Mouse (Mus musculus) B cell, adult 2 months (primary cell): ENCODE results near the gene Csrnp3.

Experiments used
- DNase-seq, 2 experiments: peaks; one replicate each; pipeline ENCODE4 v3.0.0; 2022

Csrnp3 gene

GRCm38 (mm10) chr2:65953726-65954340 is 108.3 kb downstream of the Csrnp3 start:
- no peak for DNase-seq

DNA sequence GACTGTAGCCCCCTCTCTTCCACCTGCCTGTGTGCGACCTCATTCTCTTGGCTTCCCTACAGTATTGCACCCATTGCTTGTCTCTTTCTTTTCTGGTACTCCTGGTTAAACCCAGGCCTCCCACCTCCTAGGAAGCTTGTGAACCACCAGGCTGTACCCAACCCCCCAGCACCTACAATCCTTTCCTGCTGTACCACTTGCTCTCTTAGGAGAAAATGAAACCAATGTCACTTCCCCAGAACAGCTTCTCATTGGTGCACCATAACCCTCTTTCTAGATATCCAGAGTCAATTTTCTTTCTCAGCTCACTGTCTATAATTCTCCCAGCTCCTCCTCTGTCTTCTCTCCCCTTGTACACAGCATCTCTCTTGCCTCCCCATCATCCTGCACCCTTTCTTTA is 110.2 kb downstream of the Csrnp3 start:
- no peak for DNase-seq

DNA sequence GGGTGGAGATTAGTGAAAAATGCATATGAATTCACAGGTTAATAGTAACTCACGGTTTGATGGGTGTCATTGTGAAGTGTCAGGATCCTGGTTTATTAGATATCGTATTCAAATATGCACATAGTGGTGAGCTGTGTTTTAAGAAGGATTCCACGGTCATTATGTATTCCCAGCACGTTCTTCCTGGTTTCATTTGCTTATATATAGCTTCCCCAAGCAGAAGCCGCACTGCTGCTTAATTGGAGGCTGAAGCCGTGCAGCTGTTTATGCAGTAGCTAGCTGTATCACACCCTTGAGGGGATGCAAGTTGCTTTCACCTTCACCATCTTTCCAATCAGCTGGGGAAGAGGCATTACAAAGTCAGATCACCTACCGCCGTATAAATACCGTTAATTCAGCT is 111.2 kb downstream of the Csrnp3 start:
- no peak for DNase-seq

DNA sequence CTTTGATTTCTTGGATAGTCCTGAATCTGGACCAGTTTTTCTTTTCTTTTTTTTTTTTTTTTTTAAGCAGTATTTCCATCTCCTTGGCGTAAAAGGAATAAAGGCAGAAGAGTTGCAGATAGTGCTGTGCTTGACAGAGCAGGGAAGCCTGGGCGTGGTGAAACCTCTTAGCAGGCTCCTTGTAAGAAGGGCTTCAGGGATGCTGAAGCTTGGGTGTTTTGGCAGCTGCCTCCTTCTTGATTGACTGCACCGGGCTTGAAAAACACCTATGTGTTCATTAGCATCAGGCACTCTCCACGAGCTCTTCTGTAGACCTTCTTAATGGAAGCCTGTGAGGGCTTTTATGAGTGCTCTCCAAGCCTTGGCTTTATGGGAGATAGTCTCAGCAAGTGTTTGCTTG is 117.9 kb downstream of the Csrnp3 start:
- DNase-seq = no peak

- DNase-seq = no peak
Measured at GRCm38 (mm10) chr2:65968810-65969209, 123.2 kb downstream of the Csrnp3 start.

- no peak for DNase-seq
Measured at GRCm38 (mm10) chr2:65973907-65974306, 128.3 kb downstream of the Csrnp3 start.

DNA sequence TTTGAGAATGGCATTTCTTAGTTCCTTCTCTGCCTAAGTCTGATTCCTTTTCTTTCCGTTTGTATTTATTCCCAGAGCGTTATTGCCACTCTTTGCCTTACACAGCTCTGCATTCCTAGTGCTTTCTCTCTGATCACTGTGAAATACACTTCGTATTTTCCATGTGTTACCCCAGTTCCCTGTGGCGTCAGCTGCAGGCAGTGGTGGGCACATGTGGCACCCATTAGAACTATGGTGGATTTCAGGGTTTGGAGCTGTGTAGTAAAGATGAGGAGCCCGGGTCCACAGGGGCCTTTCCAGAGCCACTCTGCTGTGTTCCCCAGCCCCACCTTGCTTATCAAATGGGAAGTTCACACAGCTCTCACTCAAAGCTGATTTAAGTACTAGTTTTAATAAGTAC is 129.8 kb downstream of the Csrnp3 start:
- no peak for DNase-seq

DNA sequence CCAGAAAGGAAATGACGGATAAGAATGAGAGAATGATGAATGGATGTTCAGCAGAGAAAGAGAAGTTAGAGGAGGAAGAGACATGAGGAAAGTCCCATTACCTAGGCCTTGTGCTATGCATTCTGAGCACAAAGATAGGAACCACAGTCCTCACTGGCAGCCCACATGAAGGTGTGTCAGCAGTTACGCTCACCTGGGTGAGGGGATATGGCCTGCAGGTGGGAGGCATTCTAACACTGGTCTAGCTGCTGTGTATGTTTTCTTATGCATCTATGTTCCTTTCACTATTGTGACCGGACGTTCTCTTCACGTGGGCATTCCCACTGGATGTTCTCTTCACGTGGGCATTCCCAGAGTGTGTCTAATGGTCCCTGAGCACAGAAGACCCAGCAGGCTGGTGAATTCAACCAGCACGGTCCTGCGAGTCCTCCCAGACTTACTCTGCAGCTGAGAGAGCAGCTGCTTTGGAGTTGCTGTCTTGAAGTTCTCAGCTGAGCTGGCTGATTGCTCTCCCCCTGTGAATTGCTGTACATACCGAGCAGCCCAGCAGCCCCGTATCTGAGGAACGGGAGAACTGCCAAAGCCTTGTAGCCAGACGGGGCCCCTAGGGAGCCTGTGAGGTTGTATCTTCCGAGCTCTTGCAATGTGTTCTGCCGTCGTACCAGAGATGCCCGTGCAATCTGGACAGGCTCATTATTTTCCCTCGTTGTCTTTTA is 133.9 kb downstream of the Csrnp3 start:
- no peak for DNase-seq

DNA sequence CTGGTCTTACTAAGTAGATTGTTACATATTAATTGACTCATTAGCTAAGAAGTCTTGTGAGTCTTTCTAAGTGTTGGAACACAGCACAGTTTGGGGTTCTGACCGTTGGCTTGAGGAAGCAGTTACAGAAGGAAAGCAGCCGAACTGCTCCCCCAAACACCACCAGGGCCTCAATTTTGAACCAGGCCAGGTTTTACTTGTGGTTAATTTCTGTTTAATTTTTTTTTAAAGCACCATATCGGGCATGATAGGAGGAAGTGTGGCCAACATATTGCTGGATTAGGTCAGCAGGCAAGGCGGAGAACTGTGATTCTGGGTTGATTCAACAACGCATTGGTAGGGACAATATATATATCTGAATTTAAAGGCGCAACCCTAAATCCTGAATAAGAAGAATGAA is 135.9 kb downstream of the Csrnp3 start:
- no peak for DNase-seq

DNA sequence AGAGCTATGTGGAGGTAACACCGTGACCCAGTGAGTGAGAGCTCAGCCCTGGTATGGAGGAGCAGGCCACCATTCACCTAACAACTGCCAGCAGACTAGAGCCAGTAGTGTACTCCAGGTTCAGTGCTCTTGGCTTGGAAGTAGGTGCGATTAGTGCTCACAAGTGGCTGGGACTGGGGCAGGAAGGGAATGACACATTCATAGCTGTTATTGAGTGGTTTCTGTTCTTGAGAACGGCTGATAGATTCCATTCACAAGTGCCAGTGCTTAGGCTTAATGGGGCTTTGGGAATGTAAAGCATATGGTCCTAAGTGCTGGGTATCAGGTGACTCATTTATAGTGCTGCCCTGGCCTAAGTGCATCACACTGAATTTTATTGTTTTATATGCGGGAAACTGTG is 136.4 kb downstream of the Csrnp3 start:
- no peak for DNase-seq

DNA sequence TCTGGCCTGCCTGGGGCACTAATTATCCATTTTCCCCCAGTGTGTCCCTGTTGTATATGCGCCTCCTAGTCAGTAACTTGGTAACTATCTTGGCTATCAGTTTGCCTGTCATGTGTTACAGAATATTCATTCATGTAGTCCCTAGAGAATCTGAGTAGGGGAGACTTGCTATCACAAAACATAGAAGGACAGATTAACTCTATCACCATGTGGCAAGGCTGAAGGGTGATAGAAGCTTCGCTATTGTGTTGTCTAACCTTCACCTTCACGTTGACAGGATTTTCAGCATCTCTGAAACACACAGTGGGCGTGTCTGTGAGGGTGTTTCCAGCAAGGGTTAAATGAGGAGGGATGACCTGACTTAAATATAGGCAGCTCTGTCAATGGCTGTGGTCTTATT is 140.1 kb downstream of the Csrnp3 start:
- DNase-seq = no peak

DNA sequence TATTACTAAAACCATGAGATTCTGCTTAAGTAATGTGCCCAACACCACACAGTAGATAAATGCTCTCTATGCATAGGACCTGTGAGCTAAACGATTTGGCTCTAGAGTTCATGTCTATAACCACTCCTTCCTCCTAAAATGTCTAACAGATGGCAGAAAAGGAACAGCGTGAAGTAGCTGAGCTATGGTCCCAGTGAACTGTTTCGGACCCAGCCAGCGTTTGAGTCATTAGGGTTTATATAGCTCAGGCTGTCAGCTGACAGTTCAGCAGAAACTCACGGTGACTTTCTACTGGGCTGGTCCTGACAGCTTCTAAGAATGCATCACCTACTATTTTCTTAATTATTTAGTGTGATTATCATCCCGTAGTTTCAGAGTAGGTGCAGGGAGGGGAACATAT is 141.5 kb downstream of the Csrnp3 start:
- no peak for DNase-seq

DNA sequence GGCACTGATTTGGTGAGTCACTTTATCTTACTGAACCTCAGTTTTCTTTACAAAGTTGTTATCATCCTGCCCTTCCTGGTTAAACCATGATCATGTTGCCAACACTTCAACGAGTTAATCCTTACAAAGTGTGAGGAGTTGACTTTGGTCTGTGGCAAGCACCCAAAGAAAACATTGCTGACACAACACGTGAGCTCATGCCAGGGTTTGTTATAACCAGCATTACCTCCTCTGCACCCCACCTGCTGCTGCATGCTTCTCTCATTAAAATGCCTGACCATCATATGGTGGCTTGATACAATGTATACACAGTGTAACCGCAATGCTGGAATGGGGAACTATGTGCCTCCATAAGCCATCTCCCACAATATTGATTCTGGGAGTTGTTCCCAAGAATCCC is 142.0 kb downstream of the Csrnp3 start:
- DNase-seq = no peak

DNA sequence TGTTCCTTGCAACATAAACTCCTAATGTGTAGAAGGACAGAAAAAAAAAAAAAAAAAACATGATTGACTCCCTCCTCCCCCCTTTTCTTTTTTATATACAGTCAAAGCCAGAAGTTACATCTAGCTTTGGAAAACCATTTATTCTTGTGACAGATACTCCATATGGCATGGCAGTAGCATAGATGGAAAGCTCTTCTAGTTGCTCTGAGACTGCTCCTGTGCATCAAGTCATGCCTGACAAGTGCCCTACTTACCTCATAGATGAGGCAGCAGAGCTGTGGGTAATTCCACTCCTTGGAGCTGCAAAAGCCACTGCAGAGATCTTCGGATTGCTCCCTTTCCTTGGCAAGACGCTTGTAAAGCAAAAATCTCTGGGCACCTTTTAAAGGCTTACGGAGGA is 143.2 kb downstream of the Csrnp3 start:
- no peak for DNase-seq

- no peak for DNase-seq
Measured at GRCm38 (mm10) chr2:65990108-65990507, 144.5 kb downstream of the Csrnp3 start.

GRCm38 (mm10) chr2:65990754-65991153 is 145.2 kb downstream of the Csrnp3 start:
- no peak for DNase-seq

- DNase-seq = no peak
Measured at GRCm38 (mm10) chr2:65993371-65993770, 147.8 kb downstream of the Csrnp3 start.

DNA sequence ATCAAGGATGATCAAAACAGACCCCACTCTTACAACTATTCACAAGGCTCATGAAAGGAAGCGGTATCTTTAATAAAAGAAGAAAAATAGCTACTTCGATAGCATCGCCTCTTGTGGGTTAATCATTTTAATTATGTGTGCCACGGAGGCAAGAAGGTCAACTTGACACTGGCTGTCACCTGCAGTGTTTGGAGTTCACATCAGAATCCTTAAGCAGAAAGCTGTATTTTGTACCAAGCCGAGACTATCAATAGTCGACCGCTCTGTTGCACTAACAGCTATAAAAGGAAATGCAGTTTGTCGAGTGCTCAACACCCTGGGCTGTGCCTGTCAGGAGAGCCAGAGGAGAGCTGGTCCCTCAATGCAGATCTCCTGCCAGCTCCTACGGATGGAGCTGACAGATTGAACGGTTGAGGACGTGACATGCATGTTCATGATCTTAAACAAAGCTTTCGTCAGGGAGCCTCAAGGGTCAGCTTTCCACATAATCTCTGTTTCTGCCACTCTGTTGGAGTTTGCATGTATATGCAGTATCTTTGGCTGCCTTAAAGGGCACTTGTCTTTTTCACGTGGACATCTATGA is 149.4 kb downstream of the Csrnp3 start:
- no peak for DNase-seq

GRCm38 (mm10) chr2:65998747-65999146 is 153.2 kb downstream of the Csrnp3 start:
- DNase-seq = no peak

DNA sequence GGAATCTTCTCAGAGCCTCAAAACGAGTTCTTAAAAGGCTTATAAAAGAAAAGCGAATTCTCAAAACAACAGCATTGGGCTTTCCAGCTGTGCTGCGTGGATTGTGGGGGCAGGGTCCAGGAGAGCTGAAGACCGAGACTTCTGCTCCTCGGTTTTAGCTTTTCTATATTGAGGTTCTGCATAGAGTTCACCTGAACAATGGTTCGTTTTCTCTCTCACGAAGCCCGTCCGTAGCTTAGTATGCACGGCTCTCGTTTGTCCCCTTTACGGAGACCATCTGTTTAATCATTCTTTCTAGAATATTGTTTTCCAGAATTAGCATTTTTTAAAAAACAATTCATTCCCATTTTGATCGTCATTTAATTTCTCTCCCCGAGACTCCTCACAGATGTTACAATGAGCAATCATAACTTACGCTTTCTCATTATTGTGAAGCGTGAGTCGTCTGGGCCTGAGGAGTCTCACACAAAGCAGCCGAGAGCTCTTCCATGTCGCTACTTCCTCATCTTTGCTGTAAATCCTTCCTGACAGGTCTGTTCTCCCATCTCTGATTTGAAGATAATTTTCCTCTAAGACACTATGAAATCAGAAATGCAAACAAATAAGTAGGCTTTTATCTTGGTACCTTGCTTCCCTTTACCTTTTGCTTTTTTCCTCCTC is 163.6 kb downstream of the Csrnp3 start:
- DNase-seq = no peak

DNA sequence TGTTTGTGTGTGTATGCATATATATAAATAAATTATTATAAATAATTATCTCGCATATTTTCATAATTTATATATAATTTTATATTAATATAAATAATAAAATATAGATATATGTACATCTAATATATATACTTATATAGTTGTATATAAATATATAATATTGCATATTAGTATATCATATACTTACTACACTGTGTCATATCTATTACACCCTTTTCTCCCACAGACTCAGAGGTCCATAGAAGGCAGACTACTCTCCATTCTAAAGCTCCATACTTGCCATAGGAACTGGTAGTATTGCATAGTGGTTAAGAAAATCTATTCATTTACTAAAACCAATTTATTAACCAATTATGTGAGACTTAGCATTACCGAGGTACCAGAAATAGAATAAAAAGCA is 164.1 kb downstream of the Csrnp3 start:
- DNase-seq = no peak

- no peak for DNase-seq
Measured at GRCm38 (mm10) chr2:66018711-66019110, 173.1 kb downstream of the Csrnp3 start.

DNA sequence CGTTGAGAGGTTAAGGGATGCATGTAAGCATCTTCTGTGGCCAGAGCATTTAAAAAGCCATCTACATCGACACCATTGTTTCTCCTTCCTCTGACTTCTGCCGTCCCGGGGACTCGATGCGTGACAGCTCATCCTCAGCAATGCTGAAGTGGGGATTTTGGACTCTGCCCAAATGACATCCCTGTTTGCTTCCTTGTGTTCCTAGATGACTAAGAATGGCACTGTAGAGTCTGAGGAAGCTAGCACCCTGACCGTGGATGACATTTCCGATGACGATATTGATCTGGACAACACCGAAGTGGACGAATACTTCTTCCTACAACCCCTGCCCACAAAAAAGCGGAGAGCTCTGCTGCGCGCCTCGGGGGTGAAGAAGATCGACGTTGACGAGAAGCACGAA is 173.7 kb downstream of the Csrnp3 start:
- DNase-seq = no peak

DNA sequence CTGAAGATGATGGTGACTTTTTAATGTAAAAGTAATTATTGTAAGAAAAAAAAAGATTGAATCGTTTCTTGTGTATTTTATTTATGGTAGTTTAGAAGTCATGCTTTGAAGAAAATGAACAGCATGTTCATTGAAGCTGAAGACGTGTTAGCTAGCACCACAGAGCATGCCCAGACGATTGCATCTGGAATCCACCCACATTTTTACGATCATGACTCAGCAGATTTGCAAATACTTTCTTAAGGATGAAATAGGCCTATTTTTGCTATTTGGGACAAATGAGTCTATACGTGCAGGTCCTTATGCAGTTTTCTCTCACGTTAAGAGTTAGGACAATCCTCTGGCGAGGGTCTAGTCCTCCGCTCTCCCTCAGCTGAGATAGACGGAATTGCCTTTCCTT is 177.9 kb downstream of the Csrnp3 start:
- no peak for DNase-seq
